Comparison of ENCODE assay signal across 11 mouse cellular contexts in the genomic region with DNA sequence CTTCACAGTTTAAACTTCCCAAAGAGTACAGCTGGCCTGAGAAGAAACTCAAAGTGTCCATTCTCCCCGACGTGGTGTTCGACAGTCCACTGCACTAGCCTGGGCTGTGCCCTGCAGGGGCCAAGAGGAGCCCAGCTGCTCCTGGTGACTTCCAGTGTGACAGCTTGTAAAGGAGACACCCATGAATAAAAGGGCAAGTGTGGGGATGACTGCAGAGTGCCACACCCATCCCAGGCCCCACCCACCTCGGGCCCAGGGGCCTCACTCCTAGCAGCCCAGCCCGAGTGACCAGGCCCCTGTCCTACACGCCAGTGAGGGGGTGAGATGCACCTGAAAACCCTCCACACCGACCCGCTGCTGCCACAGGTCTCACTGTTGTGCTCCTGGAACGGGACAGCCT. TPM values are rescaled to one million over a fixed set of nuclear protein-coding genes. Genes with fewer than 3 reads are reported as not detected.
DNase-seq lines count a peak whose midpoint lies in the region; ATAC-seq lines count a peak whose summit lies in the region.
"Had no signal": no experiment of that assay in that cellular context is flagged by ENCODE, and none has a peak within 500 bp of the region (broad histone marks: within the 10 kb centered on the region; RNA-seq: fewer than 3 reads in every experiment).

No protein-coding gene starts in this region.

- peaks cover 67% of the 10 kb centered on the region for H3K4me1 ChIP-seq in embryonic facial prominence, embryonic 13.5 days
- H3K4me1 ChIP-seq in embryonic facial prominence, embryonic 10.5 days: peaks cover 86% of the 10 kb centered on the region
- H3K4me1 ChIP-seq in hindbrain, embryonic 10.5 days (replicated peaks): peaks cover 79% of the 10 kb centered on the region
- peaks cover 39% of the 10 kb centered on the region for H3K4me1 ChIP-seq in hindbrain, embryonic 12.5 days
- peaks cover 32% of the 10 kb centered on the region for H3K4me1 ChIP-seq in midbrain, embryonic 12.5 days
- H3K4me1 ChIP-seq in midbrain, embryonic 11.5 days (ENCODE audit: control insufficient read depth, insufficient read depth, low read length): peaks cover 24% of the 10 kb centered on the region
- peaks cover 48% of the 10 kb centered on the region for H3K4me1 ChIP-seq in stomach, embryonic 16.5 days (ENCODE audit: control insufficient read depth, insufficient read depth, low read length)

- no peak for ATAC-seq in embryonic facial prominence, embryonic 13.5 days (ENCODE audit: insufficient number of reproducible peaks, insufficient read depth, low FRiP score, low TSS enrichment, low read depth)
- no peak for ATAC-seq in hindbrain, embryonic 12.5 days (ENCODE audit: low FRiP score)
- no peak for ATAC-seq in midbrain, embryonic 12.5 days (ENCODE audit: low FRiP score, low read depth)
- ATAC-seq in midbrain, embryonic 11.5 days (ENCODE audit: low FRiP score): no peak
- ATAC-seq in stomach, embryonic 16.5 days (ENCODE audit: insufficient read depth, low FRiP score): no peak
- no peak for ATAC-seq in erythroblast, adult 5-6 weeks (replicated peaks; ENCODE audit: low FRiP score, poor library complexity, severe bottlenecking)
- ATAC-seq: forebrain, embryonic 16.5 days had no signal

- H3K27me3 ChIP-seq in embryonic facial prominence, embryonic 13.5 days: no peaks in the 10 kb centered on the region
- H3K27me3 ChIP-seq in embryonic facial prominence, embryonic 10.5 days (replicated peaks; ENCODE audit: low read depth, poor library complexity, severe bottlenecking): no peaks in the 10 kb centered on the region
- no peaks in the 10 kb centered on the region for H3K27me3 ChIP-seq in hindbrain, embryonic 10.5 days (ENCODE audit: insufficient read depth, poor library complexity, severe bottlenecking)
- H3K27me3 ChIP-seq in hindbrain, embryonic 12.5 days: no peaks in the 10 kb centered on the region
- H3K27me3 ChIP-seq in midbrain, embryonic 12.5 days: 0 out of 2 replicates have a peak, but pooled peaks cover 3% of the 10 kb centered on the region
- H3K27me3 ChIP-seq in midbrain, embryonic 11.5 days (ENCODE audit: control insufficient read depth, insufficient read depth, low read length): no peaks in the 10 kb centered on the region
- no peaks in the 10 kb centered on the region for H3K27me3 ChIP-seq in stomach, embryonic 16.5 days (ENCODE audit: control insufficient read depth, insufficient read depth, low read length)
- H3K27me3 ChIP-seq: limb, embryonic 12.5 days had no signal

- H3K4me2 ChIP-seq in embryonic facial prominence, embryonic 13.5 days: no peak overlapping the region
- H3K4me2 ChIP-seq in hindbrain, embryonic 12.5 days (replicated peaks): no peak overlapping the region
- no peak overlapping the region for H3K4me2 ChIP-seq in midbrain, embryonic 12.5 days (replicated peaks)
- no peak overlapping the region for H3K4me2 ChIP-seq in midbrain, embryonic 11.5 days
- H3K4me2 ChIP-seq in stomach, embryonic 16.5 days (ENCODE audit: low read depth, low read length): no peak overlapping the region
- H3K4me2 ChIP-seq: limb, embryonic 12.5 days had no signal

- WGBS in embryonic facial prominence, embryonic 13.5 days: 68% methylated on average over 9 of the region's 9 CpGs
- 73% methylated on average over 9 of the region's 9 CpGs for WGBS in embryonic facial prominence, embryonic 10.5 days
- WGBS in hindbrain, embryonic 10.5 days: 77% methylated on average over 9 of the region's 9 CpGs
- WGBS in hindbrain, embryonic 12.5 days: 77% methylated on average over 9 of the region's 9 CpGs
- 82% methylated on average over 9 of the region's 9 CpGs for WGBS in midbrain, embryonic 12.5 days
- WGBS in midbrain, embryonic 11.5 days: 81% methylated on average over 9 of the region's 9 CpGs
- WGBS in stomach, embryonic 16.5 days: 58% methylated on average over 9 of the region's 9 CpGs

- no peak overlapping the region for H3K9ac ChIP-seq in embryonic facial prominence, embryonic 13.5 days
- no peak overlapping the region for H3K9ac ChIP-seq in hindbrain, embryonic 12.5 days
- H3K9ac ChIP-seq in midbrain, embryonic 12.5 days (replicated peaks): no peak overlapping the region
- H3K9ac ChIP-seq in midbrain, embryonic 11.5 days (ENCODE audit: low read length): no peak overlapping the region
- H3K9ac ChIP-seq in stomach, embryonic 16.5 days (ENCODE audit: low read length): no peak overlapping the region
- H3K9ac ChIP-seq: limb, embryonic 12.5 days had no signal

- H3K9me3 ChIP-seq in embryonic facial prominence, embryonic 13.5 days: no peaks in the 10 kb centered on the region
- no peaks in the 10 kb centered on the region for H3K9me3 ChIP-seq in embryonic facial prominence, embryonic 10.5 days
- H3K9me3 ChIP-seq in hindbrain, embryonic 10.5 days: no peaks in the 10 kb centered on the region
- no peaks in the 10 kb centered on the region for H3K9me3 ChIP-seq in hindbrain, embryonic 12.5 days (replicated peaks)
- H3K9me3 ChIP-seq in midbrain, embryonic 12.5 days: no peaks in the 10 kb centered on the region
- H3K9me3 ChIP-seq in midbrain, embryonic 11.5 days (ENCODE audit: control insufficient read depth, low read length): no peaks in the 10 kb centered on the region
- no peaks in the 10 kb centered on the region for H3K9me3 ChIP-seq in stomach, embryonic 16.5 days (replicated peaks; ENCODE audit: control insufficient read depth, low read length)
- H3K9me3 ChIP-seq: limb, embryonic 12.5 days had no signal

- H3K36me3 ChIP-seq in embryonic facial prominence, embryonic 13.5 days: peaks cover 54% of the 10 kb centered on the region
- H3K36me3 ChIP-seq in embryonic facial prominence, embryonic 10.5 days (replicated peaks): peaks cover 43% of the 10 kb centered on the region
- H3K36me3 ChIP-seq in hindbrain, embryonic 10.5 days: peaks cover 50% of the 10 kb centered on the region
- peaks cover 37% of the 10 kb centered on the region for H3K36me3 ChIP-seq in hindbrain, embryonic 12.5 days
- H3K36me3 ChIP-seq in midbrain, embryonic 12.5 days: peaks cover 42% of the 10 kb centered on the region
- 0 out of 2 replicates have a peak, but pooled peaks cover 2% of the 10 kb centered on the region for H3K36me3 ChIP-seq in midbrain, embryonic 11.5 days (ENCODE audit: control insufficient read depth, insufficient read depth, low read length)
- H3K36me3 ChIP-seq in stomach, embryonic 16.5 days (ENCODE audit: control insufficient read depth, insufficient read depth, low read length): no peaks in the 10 kb centered on the region

- no peak for DNase-seq in embryonic facial prominence, embryonic 10.5 days (ENCODE audit: low spot score)
- DNase-seq in hindbrain, embryonic 10.5 days (ENCODE audit: low spot score): no peak
- no peak for DNase-seq in midbrain, embryonic 11.5 days (ENCODE audit: low spot score, missing footprints)
- DNase-seq: cerebellum, adult 18-20 months had no signal

- H3K27ac ChIP-seq in embryonic facial prominence, embryonic 13.5 days: 0 out of 2 replicates have a peak overlapping the region, but pooled peaks have one; percentile 48
- H3K27ac ChIP-seq in embryonic facial prominence, embryonic 10.5 days (replicated peaks): no peak overlapping the region
- H3K27ac ChIP-seq in hindbrain, embryonic 10.5 days: peak overlapping the region; percentile 46
- H3K27ac ChIP-seq in hindbrain, embryonic 12.5 days: no peak overlapping the region; the same call in 1 of the 2 replicates
- H3K27ac ChIP-seq in midbrain, embryonic 12.5 days (replicated peaks): 0 out of 2 replicates have a peak overlapping the region, but pooled peaks have one; percentile 7
- no peak overlapping the region for H3K27ac ChIP-seq in midbrain, embryonic 11.5 days (ENCODE audit: low read depth, low read length)
- H3K27ac ChIP-seq in stomach, embryonic 16.5 days (ENCODE audit: low read length): peak overlapping the region; percentile 1; the same call in 1 of the 2 replicates
- H3K27ac ChIP-seq: limb, embryonic 12.5 days had no signal

- H3K4me3 ChIP-seq in embryonic facial prominence, embryonic 13.5 days: no peak overlapping the region
- no peak overlapping the region for H3K4me3 ChIP-seq in embryonic facial prominence, embryonic 10.5 days
- no peak overlapping the region for H3K4me3 ChIP-seq in hindbrain, embryonic 10.5 days
- no peak overlapping the region for H3K4me3 ChIP-seq in hindbrain, embryonic 12.5 days
- H3K4me3 ChIP-seq in midbrain, embryonic 12.5 days: no peak overlapping the region
- H3K4me3 ChIP-seq in midbrain, embryonic 11.5 days (ENCODE audit: low read depth, low read length): no peak overlapping the region
- H3K4me3 ChIP-seq in stomach, embryonic 16.5 days (replicated peaks; ENCODE audit: low read length): no peak overlapping the region
- H3K4me3 ChIP-seq: limb, embryonic 12.5 days had no signal

RNA-seq across cellular contexts. Expression of gene Trim8, which starts 15.7 kb away (rescaled TPM):
- polyA plus RNA-seq in embryonic facial prominence, embryonic 13.5 days (2015; fragmentation: Nextera tagmentation; extraction: Ambion mirVana): 16.7 and 17.6 TPM in 2 replicates
- 19.5 and 20.9 TPM in 2 replicates for polyA plus RNA-seq in embryonic facial prominence, embryonic 10.5 days (2016; fragmentation: Nextera tagmentation; extraction: Ambion mirVana)
- polyA plus RNA-seq in hindbrain, embryonic 10.5 days (2016; fragmentation: Nextera tagmentation; extraction: Ambion mirVana): 26.5 and 30.0 TPM in 2 replicates
- polyA plus RNA-seq in hindbrain, embryonic 12.5 days (2016; fragmentation: Nextera tagmentation; extraction: Ambion mirVana): 41.8 and 44.7 TPM in 2 replicates
- 38.5 and 53.9 TPM in 2 replicates for polyA plus RNA-seq in midbrain, embryonic 12.5 days (2016; fragmentation: Nextera tagmentation; extraction: Ambion mirVana)
- 28.6 and 31.7 TPM in 2 replicates for polyA plus RNA-seq in midbrain, embryonic 11.5 days (2014; fragmentation: Nextera tagmentation; extraction: Ambion mirVana)
- polyA plus RNA-seq in stomach, embryonic 16.5 days (2015; fragmentation: Nextera tagmentation; extraction: Ambion mirVana): 11.8 and 16.2 TPM in 2 replicates
- total RNA-seq in erythroblast, adult 5-6 weeks (2015; ENCODE audit: low replicate concordance): 5.4 and 6.1 TPM in 2 replicates
- total RNA-seq in erythroblast, adult 5-6 weeks (2017; ENCODE audit: low replicate concordance): 2.0 and 6.4 TPM in 2 replicates

Comparison
In these comparisons a context has a peak if more than half of its experiments do, and no peak if none do; other contexts are left out.
1. H3K27ac ChIP-seq: peak in embryonic facial prominence, embryonic 13.5 days (single experiment), hindbrain, embryonic 10.5 days (single experiment), midbrain, embryonic 12.5 days (single experiment) and stomach, embryonic 16.5 days (single experiment); none in embryonic facial prominence, embryonic 10.5 days (single experiment), hindbrain, embryonic 12.5 days (single experiment) and midbrain, embryonic 11.5 days (single experiment).